Mouse (Mus musculus) spleen, postnatal 36 days (tissue): Measurements from ENCODE around the gene Nfia.

Experiments
- DNase-seq, 2 experiments: peaks; one replicate each; pipeline ENCODE4 v3.0.0; 2022; ENCODE audit warnings: low spot score in 2 of 2, mixed read lengths in 1 of 2

The Nfia gene

GRCm38 (mm10) chr4:97947484-97947883, 174.9 kb downstream of the Nfia start:
- no peak for DNase-seq

- no peak for DNase-seq
Measured at GRCm38 (mm10) chr4:97948250-97948649, 175.7 kb downstream of the Nfia start.

GRCm38 (mm10) chr4:97950341-97951071, 178.0 kb downstream of the Nfia start:
- no peak for DNase-seq

GRCm38 (mm10) chr4:97953886-97954285, 181.4 kb downstream of the Nfia start:
- no peak for DNase-seq

- no peak for DNase-seq
Measured at GRCm38 (mm10) chr4:97958121-97958520, 185.6 kb downstream of the Nfia start.

DNA sequence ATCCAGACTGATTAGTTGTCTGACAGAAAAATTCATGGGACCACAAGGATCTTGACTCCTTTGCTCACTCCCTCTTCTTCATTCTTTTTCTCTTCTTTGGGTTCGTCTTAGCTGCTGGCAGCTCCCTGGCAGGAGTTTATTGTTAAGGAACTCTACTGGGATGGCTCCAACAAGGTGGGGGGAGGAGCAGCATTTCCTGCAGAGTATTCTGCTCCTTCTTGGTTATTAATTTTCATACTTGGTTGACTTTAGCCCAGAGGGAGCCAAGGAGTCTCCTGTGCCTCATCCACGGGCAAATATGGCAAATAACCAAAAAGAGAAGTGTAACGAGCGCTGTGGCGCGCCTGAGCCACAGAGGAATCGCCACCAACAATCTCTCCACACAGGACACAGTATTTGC, 190.3 kb downstream of the Nfia start:
- no peak for DNase-seq

- no peak for DNase-seq
Measured at GRCm38 (mm10) chr4:97963951-97964350, 191.4 kb downstream of the Nfia start.

- DNase-seq = no peak
Measured at GRCm38 (mm10) chr4:97968786-97969348, 196.3 kb downstream of the Nfia start.

- DNase-seq = no peak
Measured at GRCm38 (mm10) chr4:97973064-97973463, 200.5 kb downstream of the Nfia start.

- no peak for DNase-seq
Measured at GRCm38 (mm10) chr4:97974037-97974436, 201.5 kb downstream of the Nfia start.

- no peak for DNase-seq
Measured at GRCm38 (mm10) chr4:97976891-97977290, 204.4 kb downstream of the Nfia start.

DNA sequence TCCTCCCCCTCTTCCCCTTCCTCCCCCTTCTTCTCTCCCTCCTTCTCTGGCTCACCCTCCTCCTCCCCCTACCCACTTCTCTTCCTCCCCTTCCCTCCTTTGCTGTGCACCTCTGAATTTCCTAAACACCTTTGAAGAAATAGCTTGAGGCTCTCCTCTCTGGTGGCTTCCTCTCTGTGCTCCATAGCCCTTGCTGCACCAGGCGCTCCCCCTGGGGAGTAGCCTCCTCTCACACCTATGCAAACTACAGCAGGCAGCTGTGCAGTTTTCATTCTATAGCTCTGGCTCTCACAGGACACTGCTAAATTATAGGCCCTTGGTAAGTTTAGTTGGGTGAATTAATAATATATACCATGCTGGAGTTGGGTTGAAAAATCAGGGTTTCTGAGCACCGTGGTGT, 211.8 kb downstream of the Nfia start:
- DNase-seq = peak in 1 of 2 experiments; percentile 5

- no peak for DNase-seq
Measured at GRCm38 (mm10) chr4:97986056-97986734, 213.7 kb downstream of the Nfia start.

GRCm38 (mm10) chr4:97986735-97987075, 214.2 kb downstream of the Nfia start:
- DNase-seq = no peak

- DNase-seq = no peak
Measured at GRCm38 (mm10) chr4:97988703-97989102, 216.2 kb downstream of the Nfia start.

- DNase-seq = no peak
Measured at GRCm38 (mm10) chr4:97990431-97990830, 217.9 kb downstream of the Nfia start.

GRCm38 (mm10) chr4:97991395-97991794, 218.9 kb downstream of the Nfia start:
- DNase-seq = no peak

DNA sequence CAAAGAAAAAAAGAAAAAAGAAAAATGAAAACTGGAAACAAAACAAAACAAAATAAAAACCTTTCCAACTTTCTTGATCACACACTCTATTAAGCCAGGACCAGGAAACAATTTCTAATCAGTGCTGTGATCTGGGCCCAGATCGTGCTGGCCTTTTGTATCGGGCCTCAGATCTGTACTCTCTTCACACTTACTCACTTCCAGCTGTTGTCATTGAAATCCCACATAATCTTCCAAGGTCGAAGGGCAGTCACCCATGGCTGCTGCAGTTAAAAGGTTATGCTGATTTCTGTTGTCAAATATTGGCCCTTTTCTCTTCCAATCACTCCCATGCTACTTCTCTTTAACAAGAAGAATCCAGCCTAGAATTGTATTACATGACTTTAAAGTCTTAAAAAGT, 219.3 kb downstream of the Nfia start:
- DNase-seq = no peak

GRCm38 (mm10) chr4:97995911-97996712, 223.6 kb downstream of the Nfia start:
- no peak for DNase-seq

DNA sequence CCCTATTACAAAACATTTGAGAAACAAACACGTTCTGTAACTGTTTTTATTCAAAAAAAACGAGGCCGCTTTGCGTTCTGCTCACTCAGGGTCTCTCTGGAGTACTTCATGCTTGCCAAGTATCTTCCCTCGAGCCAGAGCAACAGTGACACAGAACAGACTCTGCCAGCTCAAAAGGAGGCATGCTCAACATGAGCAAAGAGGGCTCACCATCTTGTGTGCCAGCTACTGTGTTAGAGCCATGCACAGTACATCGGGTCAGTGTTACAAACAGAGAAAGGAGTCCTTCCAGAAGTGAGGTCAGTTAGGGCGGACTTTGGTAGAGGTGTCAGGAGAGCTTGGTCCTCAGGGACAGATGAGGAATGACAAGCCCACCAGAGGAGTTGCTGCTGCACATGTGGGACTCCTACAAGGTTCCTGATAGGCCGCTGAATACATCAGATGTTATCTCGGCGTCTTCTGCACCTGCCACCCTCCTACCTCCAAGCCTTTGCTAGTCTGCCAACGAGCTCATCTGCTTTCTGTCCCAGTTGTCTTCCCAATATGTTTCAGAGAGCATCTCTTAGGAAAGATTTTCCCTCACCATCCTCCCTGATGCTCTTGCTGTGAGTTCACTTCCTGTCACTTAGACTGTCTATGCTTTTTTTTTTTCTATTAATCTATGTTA, 224.8 kb downstream of the Nfia start:
- no peak for DNase-seq

- no peak for DNase-seq
Measured at GRCm38 (mm10) chr4:98002206-98002605, 229.7 kb downstream of the Nfia start.
